13 mouse cellular contexts compared by ENCODE assay signal in the genomic region with DNA sequence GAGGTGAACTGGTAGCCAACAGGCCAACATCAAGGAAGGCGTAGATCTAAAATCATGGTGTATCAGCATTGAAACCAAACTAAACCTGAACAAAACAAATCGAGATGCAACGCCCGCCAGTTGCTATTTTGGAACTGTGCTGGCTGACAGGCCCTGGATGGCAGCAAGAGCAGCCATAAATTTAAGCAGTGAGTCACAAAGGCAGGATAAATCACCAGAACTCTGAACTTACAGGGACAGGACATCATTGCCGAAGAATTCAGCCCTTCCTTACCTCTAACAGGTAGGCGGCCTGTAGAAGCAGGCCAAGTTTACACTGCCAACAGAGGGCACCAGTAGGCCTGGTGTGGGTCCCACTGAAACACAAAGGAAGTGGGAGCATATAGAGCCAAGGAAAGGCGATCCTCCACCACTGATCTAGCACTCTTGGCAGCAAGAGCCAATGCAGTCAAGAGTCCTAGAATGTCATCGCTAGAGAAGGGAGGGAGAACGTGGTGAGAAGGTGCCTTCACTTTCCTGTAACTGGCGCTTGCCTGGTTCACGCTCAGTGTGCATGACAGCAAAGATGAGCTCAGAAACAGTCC. TPM values are rescaled to one million over a fixed set of nuclear protein-coding genes. Genes with fewer than 3 reads are reported as not detected.
A peak's percentile ranks its signal among the peaks of the same experiment; 100 is the strongest.
DNase-seq lines count a peak whose midpoint lies in the region; TF ChIP-seq lines count a peak whose summit lies in the region.
"Had no signal": no experiment of that assay in that cellular context is flagged by ENCODE, and none has a peak within 500 bp of the region (broad histone marks: within the 10 kb centered on the region; RNA-seq: fewer than 3 reads in every experiment).

No protein-coding gene starts in this region.

- no peaks in the 10 kb centered on the region for H3K36me3 ChIP-seq in splenic B cell, adult 2 months (ENCODE audit: control insufficient read depth, insufficient read depth, low read length, poor library complexity, severe bottlenecking)
- H3K36me3 ChIP-seq: liver, embryonic 12.5 days; stomach, embryonic 15.5 days had no signal

- H3K27ac ChIP-seq in gastrocnemius, adult 2 months: peak overlapping the region; percentile 89
- 0 out of 2 replicates have a peak overlapping the region, but pooled peaks have one; percentile 16 for H3K27ac ChIP-seq in layer of hippocampus, adult 2 months
- H3K27ac ChIP-seq: liver, embryonic 12.5 days; stomach, embryonic 15.5 days had no signal

- peak; percentile 63 for DNase-seq in gastrocnemius, adult 2 months
- DNase-seq in gastrocnemius, postnatal 10 days: no peak
- DNase-seq in layer of hippocampus, adult 2 months (ENCODE audit: low spot score in 2 of 2): no peak
- DNase-seq in layer of hippocampus, adult 9-11 months: no peak
- DNase-seq in brain, adult 2 months (ENCODE audit: low read depth, low spot score): peak; percentile 51
- DNase-seq in splenic B cell, adult 2 months (ENCODE audit: low read depth, low spot score): peak; percentile 1
- DNase-seq in left cerebral cortex, adult 9 months (ENCODE audit: low spot score in 2 of 2): no peak
- DNase-seq: cerebellum, adult 11 months; cerebellum, postnatal 14 days; kidney, adult 8-10 months; kidney, postnatal 4 days had no signal

- H3K27me3 ChIP-seq in splenic B cell, adult 2 months (ENCODE audit: control insufficient read depth, insufficient read depth, low read length, poor library complexity, severe bottlenecking): no peaks in the 10 kb centered on the region
- H3K27me3 ChIP-seq: liver, embryonic 12.5 days; stomach, embryonic 15.5 days had no signal

- intact Hi-C loops in gastrocnemius, adult 2 months (cut with DNase I): no loop called here

- peak; percentile 58 for TF ChIP-seq CTCF in gastrocnemius, adult 2 months (IDR thresholded peaks at IDR 0.05)
- peak; percentile 46 for TF ChIP-seq CTCF in layer of hippocampus, adult 2 months (conservative IDR thresholded peaks at IDR 0.05)

- peak overlapping the region; percentile 37 for H3K4me3 ChIP-seq in gastrocnemius, adult 2 months
- H3K4me3 ChIP-seq in layer of hippocampus, adult 2 months: no peak overlapping the region
- H3K4me3 ChIP-seq: liver, embryonic 12.5 days; stomach, embryonic 15.5 days had no signal

RNA-seq across cellular contexts. Expression of a gene that starts 41.6 kb away (rescaled TPM):
- total RNA-seq in gastrocnemius, adult 2 months (2021): 100 to 1,000 TPM in 1 of 2 experiments, 10 to 100 TPM in 1; 72.3 to 125 TPM
- 10 to 100 TPM; 47.0 to 86.2 TPM for total RNA-seq in gastrocnemius, postnatal 10 days (2021)
- 100 to 1,000 TPM; 130 to 131 TPM for total RNA-seq in layer of hippocampus, adult 2 months (2021)

RNA-seq across cellular contexts. Expression of a gene that starts 43.4 kb away (rescaled TPM):
- 10 to 100 TPM; 10.9 to 11.5 TPM for total RNA-seq in gastrocnemius, adult 2 months (2021)
- 10 to 100 TPM; 16.6 to 18.7 TPM for total RNA-seq in gastrocnemius, postnatal 10 days (2021)
- total RNA-seq in layer of hippocampus, adult 2 months (2021): 10 to 100 TPM; 38.0 to 40.2 TPM

RNA-seq across cellular contexts. Expression of a gene that starts 43.6 kb away (rescaled TPM):
- 10 to 100 TPM; 27.9 to 34.5 TPM for total RNA-seq in gastrocnemius, adult 2 months (2021)
- total RNA-seq in gastrocnemius, postnatal 10 days (2021): 10 to 100 TPM; 35.7 to 39.1 TPM
- total RNA-seq in layer of hippocampus, adult 2 months (2021): 10 to 100 TPM; 28.0 to 28.2 TPM

Comparison
In these comparisons a context has a peak if more than half of its experiments do, and no peak if none do; other contexts are left out.
1. DNase-seq: peak in gastrocnemius, adult 2 months (single experiment), brain, adult 2 months (single experiment) and splenic B cell, adult 2 months (single experiment); none in gastrocnemius, postnatal 10 days (single experiment), layer of hippocampus, adult 2 months (0 of 2), layer of hippocampus, adult 9-11 months (single experiment) and left cerebral cortex, adult 9 months (0 of 2).